In genomic region chr7:113498413-113498812, GRCm38 (mm10) we compare ENCODE assay signal across 26 mouse cellular contexts. TPM values are rescaled to one million over a fixed set of nuclear protein-coding genes. Genes with fewer than 3 reads are reported as not detected.
DNase-seq lines count a peak whose midpoint lies in the region; ATAC-seq and TF ChIP-seq lines count a peak whose summit lies in the region.
"Had no signal": no experiment of that assay in that cellular context is flagged by ENCODE, and none has a peak within 500 bp of the region (broad histone marks: within the 10 kb centered on the region; RNA-seq: fewer than 3 reads in every experiment).

No protein-coding gene starts in this region.

- no peak overlapping the region for H3K4me3 ChIP-seq in lung, postnatal 0 days (ENCODE audit: low read depth, low read length)
- H3K4me3 ChIP-seq in lung, adult 2 months (replicated peaks; ENCODE audit: extremely low read depth, low read depth, low read length), result no peak overlapping the region
- no peak overlapping the region for H3K4me3 ChIP-seq in C2C12 (ENCODE audit: insufficient read depth, poor library complexity, severe bottlenecking)
- no peak overlapping the region for H3K4me3 ChIP-seq in kidney, embryonic 14.5 days (ENCODE audit: low read length)
- no peak overlapping the region for H3K4me3 ChIP-seq in forebrain, embryonic 14.5 days (ENCODE audit: low read depth, low read length)
- H3K4me3 ChIP-seq: embryonic facial prominence, embryonic 15.5 days; erythroblast, embryonic 14.5 days; forebrain, embryonic 10.5 days; forebrain, embryonic 15.5 days; heart, embryonic 10.5 days; hindbrain, embryonic 13.5 days had no signal

- no peaks in the 10 kb centered on the region for H3K27me3 ChIP-seq in lung, postnatal 0 days (replicated peaks; ENCODE audit: insufficient read depth, low read length)
- no peaks in the 10 kb centered on the region for H3K27me3 ChIP-seq in C2C12 (ENCODE audit: control insufficient read depth, insufficient read depth, insufficient read length)
- no peaks in the 10 kb centered on the region for H3K27me3 ChIP-seq in kidney, embryonic 14.5 days (ENCODE audit: control insufficient read depth, insufficient read depth, low read length)
- no peaks in the 10 kb centered on the region for H3K27me3 ChIP-seq in forebrain, embryonic 14.5 days (replicated peaks; ENCODE audit: control insufficient read depth, insufficient read depth, low read length)
- H3K27me3 ChIP-seq: CH12.LX; embryonic facial prominence, embryonic 15.5 days; forebrain, embryonic 15.5 days; hindbrain, embryonic 13.5 days had no signal

- H3K79me3 ChIP-seq in C2C12 (ENCODE audit: low read depth), result no peaks in the 10 kb centered on the region

- H3K27ac ChIP-seq in lung, postnatal 0 days (ENCODE audit: low read length), result no peak overlapping the region
- H3K27ac ChIP-seq in kidney, embryonic 14.5 days (ENCODE audit: low read depth, low read length), result no peak overlapping the region
- no peak overlapping the region for H3K27ac ChIP-seq in forebrain, embryonic 14.5 days (ENCODE audit: low read depth, low read length)
- H3K27ac ChIP-seq: embryonic facial prominence, embryonic 15.5 days; forebrain, embryonic 10.5 days; forebrain, embryonic 15.5 days; heart, embryonic 10.5 days; hindbrain, embryonic 13.5 days; hindbrain, postnatal 0 days had no signal

- no peaks in the 10 kb centered on the region for H3K4me1 ChIP-seq in lung, postnatal 0 days (ENCODE audit: insufficient read depth, low read depth, low read length)
- H3K4me1 ChIP-seq in lung, adult 2 months (ENCODE audit: control insufficient read depth, insufficient read depth, low read length), result no peaks in the 10 kb centered on the region
- no peaks in the 10 kb centered on the region for H3K4me1 ChIP-seq in kidney, embryonic 14.5 days (ENCODE audit: control insufficient read depth, insufficient read depth, low read length)
- no peaks in the 10 kb centered on the region for H3K4me1 ChIP-seq in forebrain, embryonic 14.5 days (ENCODE audit: control insufficient read depth, insufficient read depth, low read length)
- H3K4me1 ChIP-seq: embryonic facial prominence, embryonic 15.5 days; forebrain, embryonic 10.5 days; forebrain, embryonic 15.5 days; heart, embryonic 10.5 days; hindbrain, embryonic 13.5 days had no signal

- no peaks in the 10 kb centered on the region for H3K36me3 ChIP-seq in lung, postnatal 0 days (ENCODE audit: insufficient read depth, low read length)
- H3K36me3 ChIP-seq in C2C12 (ENCODE audit: control insufficient read depth, insufficient read depth), result no peaks in the 10 kb centered on the region
- no peaks in the 10 kb centered on the region for H3K36me3 ChIP-seq in kidney, embryonic 14.5 days (ENCODE audit: control insufficient read depth, insufficient read depth, low read length)
- H3K36me3 ChIP-seq in forebrain, embryonic 14.5 days (ENCODE audit: control insufficient read depth, insufficient read depth, low read length), result no peaks in the 10 kb centered on the region
- H3K36me3 ChIP-seq: embryonic facial prominence, embryonic 15.5 days; forebrain, embryonic 10.5 days; forebrain, embryonic 15.5 days; heart, embryonic 10.5 days; hindbrain, embryonic 13.5 days had no signal

- TF ChIP-seq POLR2A in lung, adult 2 months (IDR thresholded peaks at IDR 0.05; ENCODE audit: borderline replicate concordance, extremely low read depth, low read depth, low read length), result no peak

- peak; percentile 25 for DNase-seq in lung, postnatal 0 days (ENCODE audit: low spot score)
- DNase-seq in lung, adult 2 months, result no peak
- peak; percentile 57 for DNase-seq in 3134 (ENCODE audit: extremely low read depth, insufficient read length, low spot score)
- DNase-seq in heart, adult 9 months (ENCODE audit: low spot score in 2 of 2), result no peak
- no peak for DNase-seq in forebrain, embryonic 14.5 days (ENCODE audit: low spot score)
- DNase-seq: adrenal gland, adult 8-10 months; adrenal gland, postnatal 36 days; cerebellum, adult 11 months; cerebellum, adult 8-10 months; cerebellum, postnatal 14 days; embryo, embryonic 11 days; gastrocnemius, postnatal 36 days; heart, adult 11 months; heart, postnatal 10 days; heart, postnatal 4 days had no signal

- WGBS in lung, postnatal 0 days, result 60% methylated on average over 3 of the region's 3 CpGs
- WGBS in lung, adult 2 months, result 76% methylated on average over 3 of the region's 3 CpGs
- 86% methylated on average over 3 of the region's 3 CpGs for WGBS in kidney, embryonic 14.5 days
- 86% methylated on average over 3 of the region's 3 CpGs for WGBS in forebrain, embryonic 14.5 days

- no peak overlapping the region for H3ac ChIP-seq in C2C12 (ENCODE audit: control insufficient read depth, insufficient read length, low read depth)

- no peaks in the 10 kb centered on the region for H3K9me3 ChIP-seq in lung, postnatal 0 days (ENCODE audit: low read length)
- no peaks in the 10 kb centered on the region for H3K9me3 ChIP-seq in kidney, embryonic 14.5 days (ENCODE audit: control insufficient read depth, low read length)
- no peaks in the 10 kb centered on the region for H3K9me3 ChIP-seq in forebrain, embryonic 14.5 days (replicated peaks; ENCODE audit: control insufficient read depth, low read length)
- H3K9me3 ChIP-seq: embryonic facial prominence, embryonic 15.5 days; forebrain, embryonic 10.5 days; forebrain, embryonic 15.5 days; heart, embryonic 10.5 days; hindbrain, embryonic 13.5 days had no signal

- no peak for ATAC-seq in lung, postnatal 0 days
- peak; percentile 87 for ATAC-seq in megakaryocyte, adult 5-6 weeks (ENCODE audit: poor library complexity, severe bottlenecking)
- ATAC-seq in kidney, embryonic 14.5 days (ENCODE audit: low FRiP score, low TSS enrichment), result no peak
- no peak for ATAC-seq in forebrain, embryonic 14.5 days
- ATAC-seq: forebrain, embryonic 15.5 days; hindbrain, postnatal 0 days had no signal

- no peak for TF ChIP-seq CTCF in lung, postnatal 0 days (IDR thresholded peaks at IDR 0.05)
- no peak for TF ChIP-seq CTCF in lung, adult 2 months (IDR thresholded peaks at IDR 0.05; ENCODE audit: insufficient read depth, low read length)
- no peak for TF ChIP-seq CTCF in C2C12 (IDR thresholded peaks at IDR 0.05; ENCODE audit: control insufficient read depth, insufficient read depth, insufficient read length)

- H3K79me2 ChIP-seq in C2C12 (ENCODE audit: control insufficient read depth, insufficient read depth), result no peaks in the 10 kb centered on the region

- H3K4me2 ChIP-seq in lung, postnatal 0 days (replicated peaks; ENCODE audit: low read depth, low read length), result no peak overlapping the region
- no peak overlapping the region for H3K4me2 ChIP-seq in kidney, embryonic 14.5 days (replicated peaks; ENCODE audit: low read depth, low read length)
- H3K4me2 ChIP-seq in forebrain, embryonic 14.5 days (ENCODE audit: low read length), result no peak overlapping the region
- H3K4me2 ChIP-seq: embryonic facial prominence, embryonic 15.5 days; forebrain, embryonic 15.5 days; hindbrain, embryonic 13.5 days had no signal

- TF ChIP-seq EP300 in lung, postnatal 0 days (IDR thresholded peaks at IDR 0.05), result no peak

- H3K9ac ChIP-seq in lung, postnatal 0 days (replicated peaks; ENCODE audit: low read depth), result no peak overlapping the region
- H3K9ac ChIP-seq in kidney, embryonic 14.5 days (ENCODE audit: low read depth, low read length), result no peak overlapping the region
- H3K9ac ChIP-seq in forebrain, embryonic 14.5 days (ENCODE audit: low read length), result no peak overlapping the region
- H3K9ac ChIP-seq: embryonic facial prominence, embryonic 15.5 days; forebrain, embryonic 15.5 days; hindbrain, embryonic 13.5 days had no signal

TF ChIP-seq in C2C12, 6 proteins besides CTCF, POLR2A, EP300 and RAD21:
- TF ChIP-seq FOSL1 (IDR thresholded peaks at IDR 0.05; ENCODE audit: insufficient read depth, low read length, poor library complexity, severe bottlenecking) (peak; percentile 38), MYOD1 (IDR thresholded peaks at IDR 0.05; ENCODE audit: control insufficient read depth, insufficient read length, low read depth) (peak; percentile 8), USF1 (IDR thresholded peaks at IDR 0.05; ENCODE audit: low read depth) (no peak), MAX (IDR thresholded peaks at IDR 0.05) (peak; percentile 68)

RNA-seq across cellular contexts. Expression of gene Far1, which starts 15.2 kb away (rescaled TPM):
- polyA plus RNA-seq in lung, postnatal 0 days (2015; fragmentation: Nextera tagmentation; extraction: Ambion mirVana), result 39.9 and 50.2 TPM in 2 replicates
- 7.7 and 16.9 TPM in 2 replicates for polyA plus RNA-seq in lung, adult 2 months (2012; rRNA removed)
- 13.9 TPM for polyA plus RNA-seq in C2C12 (2012; fragmentation: generic; extraction: Trizol)
- 228 and 233 TPM in 2 replicates for total RNA-seq in megakaryocyte, adult 5-6 weeks (2015)
- total RNA-seq in megakaryocyte, adult 5-6 weeks (2017), result 225 and 231 TPM in 2 replicates
- 62.8 and 90.8 TPM in 2 replicates for polyA plus RNA-seq in kidney, embryonic 14.5 days (2014; fragmentation: Nextera tagmentation; extraction: Ambion mirVana)
- polyA plus RNA-seq in forebrain, embryonic 14.5 days (2014; fragmentation: Nextera tagmentation; extraction: Ambion mirVana), result 62.1 and 68.6 TPM in 2 replicates

Comparison
In these comparisons a context has a peak if more than half of its experiments do, and no peak if none do; other contexts are left out.
1. DNase-seq: peak in lung, postnatal 0 days (single experiment) and 3134 (single experiment); none in lung, adult 2 months (single experiment), heart, adult 9 months (0 of 2) and forebrain, embryonic 14.5 days (single experiment).